Mouse (Mus musculus) urinary bladder, postnatal 4 days (tissue): ENCODE results near the gene Ecm2.

ENCODE experiments used
- DNase-seq, 2 experiments: peaks; one replicate each; pipeline ENCODE4 v3.0.0; 2021 to 2022; ENCODE audit warnings: low spot score in 2 of 2

The Ecm2 gene

GRCm38 (mm10) chr13:49507176-49507575 lies 2.6 kb downstream of the Ecm2 start:
- DNase-seq = no peak

GRCm38 (mm10) chr13:49518761-49519160 lies 14.2 kb downstream of the Ecm2 start:
- no peak for DNase-seq

GRCm38 (mm10) chr13:49526235-49526634 lies 21.6 kb downstream of the Ecm2 start:
- DNase-seq = no peak

GRCm38 (mm10) chr13:49530636-49531035 lies 26.0 kb downstream of the Ecm2 start:
- no peak for DNase-seq

- no peak for DNase-seq
These were observed 32.3 kb downstream of the Ecm2 start for GRCm38 (mm10) chr13:49536946-49537345.

- no peak for DNase-seq
These were observed 34.1 kb downstream of the Ecm2 start for GRCm38 (mm10) chr13:49538693-49539092.

GRCm38 (mm10) chr13:49544279-49544678 lies 39.7 kb downstream of the Ecm2 start, which contains the start of gene Aspn:
TSS of gene Aspn (plus strand) at chr13:49544443.
- DNase-seq = no peak

- no peak for DNase-seq
These were observed 41.0 kb downstream of the Ecm2 start for GRCm38 (mm10) chr13:49545646-49546045.

GRCm38 (mm10) chr13:49546517-49546916 lies 41.9 kb downstream of the Ecm2 start:
- DNase-seq = no peak

GRCm38 (mm10) chr13:49547563-49548150 lies 43.0 kb downstream of the Ecm2 start:
- DNase-seq = no peak

- no peak for DNase-seq
These were observed 45.0 kb downstream of the Ecm2 start for GRCm38 (mm10) chr13:49549616-49550015.

GRCm38 (mm10) chr13:49554519-49554918 lies 49.9 kb downstream of the Ecm2 start:
- DNase-seq = no peak

GRCm38 (mm10) chr13:49556203-49556602 lies 51.6 kb downstream of the Ecm2 start:
- DNase-seq = no peak

GRCm38 (mm10) chr13:49556924-49557323 lies 52.3 kb downstream of the Ecm2 start:
- DNase-seq = no peak

- no peak for DNase-seq
These were observed 54.6 kb downstream of the Ecm2 start for GRCm38 (mm10) chr13:49559185-49559584.

- no peak for DNase-seq
These were observed 56.3 kb downstream of the Ecm2 start for GRCm38 (mm10) chr13:49560886-49561285.

GRCm38 (mm10) chr13:49564347-49564746 lies 59.7 kb downstream of the Ecm2 start:
- DNase-seq = no peak

GRCm38 (mm10) chr13:49570371-49570770 lies 65.8 kb downstream of the Ecm2 start:
- no peak for DNase-seq

- no peak for DNase-seq
These were observed 66.8 kb downstream of the Ecm2 start for GRCm38 (mm10) chr13:49571418-49571817.

- DNase-seq = no peak
These were observed 77.2 kb downstream of the Ecm2 start, which contains the start of gene Omd for GRCm38 (mm10) chr13:49581541-49582530. TSS of gene Omd (plus strand) at chr13:49582462.
